Mouse (Mus musculus) right cerebral cortex, adult 2 months (tissue): ENCODE measurements at regions not wholly inside any gene's neighbourhood (a gene's known extent, or its start where the extent isn't known, plus 50 kb on each side); places are given as distances from the start of the nearest gene placed in this dataset.

Experiments
- DNase-seq, 2 experiments: peaks; one replicate each; pipeline ENCODE4 v3.0.0; 2021 to 2022; ENCODE audit warnings: low spot score in 2 of 2

- no peak for DNase-seq
Measured at GRCm38 (mm10) chr4:45746451-45746850, 52.4 kb upstream of the Aldh1b1 start.

GRCm38 (mm10) chr4:45745746-45746145, 53.1 kb upstream of the Aldh1b1 start:
- DNase-seq: no peak

GRCm38 (mm10) chr4:45744849-45745407, 53.9 kb upstream of the Aldh1b1 start:
- no peak for DNase-seq

GRCm38 (mm10) chr4:45740779-45741365, 58.0 kb upstream of the Aldh1b1 start:
- no peak for DNase-seq

- DNase-seq: no peak
Measured at GRCm38 (mm10) chr4:45740319-45740718, 58.5 kb upstream of the Aldh1b1 start.

- no peak for DNase-seq
Measured at GRCm38 (mm10) chr4:45739696-45740095, 59.1 kb upstream of the Aldh1b1 start.

GRCm38 (mm10) chr4:45739168-45739567, 59.7 kb upstream of the Aldh1b1 start:
- DNase-seq: no peak

GRCm38 (mm10) chr4:45738746-45739145, 60.1 kb upstream of the Aldh1b1 start:
- DNase-seq: no peak

- no peak for DNase-seq
Measured at GRCm38 (mm10) chr4:45736215-45736815, 62.5 kb upstream of the Aldh1b1 start.

- no peak for DNase-seq
Measured at GRCm38 (mm10) chr4:45734011-45734410, 64.8 kb upstream of the Aldh1b1 start.

GRCm38 (mm10) chr4:45730862-45731831, 67.7 kb upstream of the Aldh1b1 start:
- no peak for DNase-seq

GRCm38 (mm10) chr4:45729801-45730200, 69.0 kb upstream of the Aldh1b1 start:
- no peak for DNase-seq

GRCm38 (mm10) chr4:45728825-45729224, 70.0 kb upstream of the Aldh1b1 start:
- DNase-seq: no peak

- no peak for DNase-seq
Measured at GRCm38 (mm10) chr4:45727915-45728314, 70.9 kb upstream of the Aldh1b1 start.

GRCm38 (mm10) chr4:45727474-45727873, 71.3 kb upstream of the Aldh1b1 start:
- DNase-seq: no peak

GRCm38 (mm10) chr4:45726783-45727182, 72.0 kb upstream of the Aldh1b1 start:
- no peak for DNase-seq

- DNase-seq: no peak
Measured at GRCm38 (mm10) chr4:45725055-45725910, 73.5 kb upstream of the Aldh1b1 start.

GRCm38 (mm10) chr4:45720352-45720751, 78.5 kb upstream of the Aldh1b1 start:
- DNase-seq: no peak

GRCm38 (mm10) chr4:45719564-45719963, 79.3 kb upstream of the Aldh1b1 start:
- no peak for DNase-seq

- no peak for DNase-seq
Measured at GRCm38 (mm10) chr4:45715878-45716277, 82.9 kb upstream of the Aldh1b1 start.

GRCm38 (mm10) chr4:45713837-45714508, 84.8 kb upstream of the Aldh1b1 start:
- DNase-seq: no peak
